Mouse (Mus musculus): ENCODE data around the gene Zfp94. TPM values are rescaled to one million over a fixed set of nuclear protein-coding genes. Genes with fewer than 3 reads are reported as not detected.
A peak's percentile ranks its signal among the peaks of the same experiment; 100 is the strongest.

Zfp94 gene
- polyA plus RNA-seq, 1 experiment from 2014 or later = 12.2 TPM

GRCm38 (mm10) chr7:24338241-24338640 lies 21.8 kb upstream of the Zfp94 start:
- Histone ChIP-seq H3K9ac (no peak overlapping the region), H3K27me3 (peaks cover 19% of the 10 kb centered on the region), H3K27ac (no peak overlapping the region), H3K4me3 (no peak overlapping the region), H3K4me2 (no peak overlapping the region), H3K9me3 (no peaks in the 10 kb centered on the region), H3K36me3 (no peaks in the 10 kb centered on the region), H3K4me1 (no peaks in the 10 kb centered on the region)
- 43% methylated on average over 2 of the region's 2 CpGs for WGBS
- no peak for ATAC-seq (ENCODE audit: insufficient number of reproducible peaks, low FRiP score, low TSS enrichment, low read depth)

- Histone ChIP-seq H3K4me1 (no peaks in the 10 kb centered on the region), H3K36me3 (no peaks in the 10 kb centered on the region), H3K27ac (no peak overlapping the region), H3K27me3 (peaks cover 27% of the 10 kb centered on the region), H3K9ac (no peak overlapping the region), H3K9me3 (no peaks in the 10 kb centered on the region), H3K4me2 (no peak overlapping the region), H3K4me3 (no peak overlapping the region)
- 10% methylated on average over 5 of the region's 5 CpGs for WGBS
- no peak for ATAC-seq (ENCODE audit: insufficient number of reproducible peaks, low FRiP score, low TSS enrichment, low read depth)
Measured at GRCm38 (mm10) chr7:24335699-24336309, 19.3 kb upstream of the Zfp94 start.

GRCm38 (mm10) chr7:24333304-24333986 lies 17.0 kb upstream of the Zfp94 start, which contains the start of gene Tescl:
Gene Tescl (minus strand): TSS chr7:24333936.
- no peak within 1 kb of the TSS for H3K27ac ChIP-seq
- 33% methylated on average over 49 of the region's 49 CpGs for WGBS
- ATAC-seq (ENCODE audit: insufficient number of reproducible peaks, low FRiP score, low TSS enrichment, low read depth) = no peak
- no peaks in the 10 kb centered on the region for H3K36me3 ChIP-seq
- no peaks in the 10 kb centered on the region for H3K4me1 ChIP-seq
- peak within 1 kb of the TSS; percentile 17; the same call in 1 of the 2 replicates for H3K4me2 ChIP-seq
- peaks cover 27% of the 10 kb centered on the region for H3K27me3 ChIP-seq
- no peaks in the 10 kb centered on the region for H3K9me3 ChIP-seq
- H3K9ac ChIP-seq = no peak within 1 kb of the TSS
- H3K4me3 ChIP-seq = 0 out of 2 replicates have a peak within 1 kb of the TSS, but pooled peaks have one; percentile 7

GRCm38 (mm10) chr7:24327281-24327975 lies 11.0 kb upstream of the Zfp94 start:
- 77% methylated on average over 14 of the region's 14 CpGs for WGBS
- H3K36me3 ChIP-seq = no peaks in the 10 kb centered on the region
- H3K27me3 ChIP-seq = no peaks in the 10 kb centered on the region; the same call in 1 of the 2 replicates
- H3K4me3 ChIP-seq = no peak overlapping the region
- no peaks in the 10 kb centered on the region for H3K9me3 ChIP-seq
- H3K27ac ChIP-seq = no peak overlapping the region
- H3K4me1 ChIP-seq = peaks cover 8% of the 10 kb centered on the region; the same call in 1 of the 2 replicates
- no peak for ATAC-seq (ENCODE audit: insufficient number of reproducible peaks, low FRiP score, low TSS enrichment, low read depth)
- H3K9ac ChIP-seq = no peak overlapping the region
- no peak overlapping the region for H3K4me2 ChIP-seq

- H3K4me2 ChIP-seq = peak overlapping the region; percentile 56
- H3K4me1 ChIP-seq = peaks cover 8% of the 10 kb centered on the region; the same call in 1 of the 2 replicates
- 40% methylated on average over 20 of the region's 20 CpGs for WGBS
- H3K27ac ChIP-seq = 0 out of 2 replicates have a peak overlapping the region, but pooled peaks have one; percentile 75
- no peaks in the 10 kb centered on the region for H3K27me3 ChIP-seq
- H3K4me3 ChIP-seq = peak overlapping the region; percentile 35
- no peaks in the 10 kb centered on the region for H3K9me3 ChIP-seq
- no peak overlapping the region for H3K9ac ChIP-seq
- H3K36me3 ChIP-seq = no peaks in the 10 kb centered on the region
- no peak for ATAC-seq (ENCODE audit: insufficient number of reproducible peaks, low FRiP score, low TSS enrichment, low read depth)
Measured at GRCm38 (mm10) chr7:24326273-24327135, 10.0 kb upstream of the Zfp94 start.

- Histone ChIP-seq H3K9ac (peak overlapping the region; percentile 33; the same call in 1 of the 2 replicates), H3K4me2 (peak overlapping the region; percentile 56), H3K27ac (peak overlapping the region; percentile 75), H3K9me3 (no peaks in the 10 kb centered on the region), H3K36me3 (no peaks in the 10 kb centered on the region), H3K27me3 (no peaks in the 10 kb centered on the region), H3K4me3 (peak overlapping the region; percentile 35), H3K4me1 (peaks cover 8% of the 10 kb centered on the region; the same call in 1 of the 2 replicates)
- no peak for ATAC-seq (ENCODE audit: insufficient number of reproducible peaks, low FRiP score, low TSS enrichment, low read depth)
- WGBS = 2% methylated on average over 13 of the region's 13 CpGs
Measured at GRCm38 (mm10) chr7:24325675-24326128, 9.2 kb upstream of the Zfp94 start.

GRCm38 (mm10) chr7:24325197-24325596 lies 8.7 kb upstream of the Zfp94 start:
- Histone ChIP-seq H3K9me3 (no peaks in the 10 kb centered on the region), H3K27ac (0 out of 2 replicates have a peak overlapping the region, but pooled peaks have one; percentile 75), H3K4me2 (peak overlapping the region; percentile 56), H3K36me3 (no peaks in the 10 kb centered on the region), H3K4me3 (no peak overlapping the region), H3K27me3 (no peaks in the 10 kb centered on the region), H3K4me1 (peaks cover 8% of the 10 kb centered on the region; the same call in 1 of the 2 replicates), H3K9ac (no peak overlapping the region)
- no peak for ATAC-seq (ENCODE audit: insufficient number of reproducible peaks, low FRiP score, low TSS enrichment, low read depth)
- 69% methylated on average over 6 of the region's 6 CpGs for WGBS

- H3K27ac ChIP-seq = no peak overlapping the region
- H3K9ac ChIP-seq = no peak overlapping the region
- H3K9me3 ChIP-seq = no peaks in the 10 kb centered on the region
- WGBS = 78% methylated on average over 4 of the region's 4 CpGs
- no peaks in the 10 kb centered on the region for H3K27me3 ChIP-seq
- H3K4me1 ChIP-seq = peaks cover 8% of the 10 kb centered on the region; the same call in 1 of the 2 replicates
- ATAC-seq (ENCODE audit: insufficient number of reproducible peaks, low FRiP score, low TSS enrichment, low read depth) = no peak
- no peaks in the 10 kb centered on the region for H3K36me3 ChIP-seq
- H3K4me3 ChIP-seq = no peak overlapping the region
- no peak overlapping the region for H3K4me2 ChIP-seq
Measured at GRCm38 (mm10) chr7:24322593-24322992, 6.1 kb upstream of the Zfp94 start.

GRCm38 (mm10) chr7:24318942-24319341 lies 2.5 kb upstream of the Zfp94 start:
- ATAC-seq (ENCODE audit: insufficient number of reproducible peaks, low FRiP score, low TSS enrichment, low read depth) = no peak
- Histone ChIP-seq H3K27ac (no peak overlapping the region), H3K4me2 (no peak overlapping the region), H3K27me3 (no peaks in the 10 kb centered on the region), H3K4me1 (peaks cover 7% of the 10 kb centered on the region; the same call in 1 of the 2 replicates), H3K36me3 (no peaks in the 10 kb centered on the region), H3K9ac (no peak overlapping the region), H3K9me3 (no peaks in the 10 kb centered on the region), H3K4me3 (no peak overlapping the region)
- WGBS = 57% methylated on average over 6 of the region's 6 CpGs

GRCm38 (mm10) chr7:24315726-24316566 lies 520 bp downstream of the Zfp94 start:
- ATAC-seq (ENCODE audit: insufficient number of reproducible peaks, low FRiP score, low TSS enrichment, low read depth) = peak; percentile 48; the same call in 1 of the 2 replicates
- Histone ChIP-seq H3K9ac (peak overlapping the region; percentile 55), H3K27me3 (no peaks in the 10 kb centered on the region), H3K4me3 (peak overlapping the region; percentile 61), H3K9me3 (no peaks in the 10 kb centered on the region), H3K4me2 (peak overlapping the region; percentile 80), H3K4me1 (peaks cover 7% of the 10 kb centered on the region; the same call in 1 of the 2 replicates), H3K27ac (peak overlapping the region; percentile 62), H3K36me3 (peaks cover 15% of the 10 kb centered on the region)
- WGBS = 23% methylated on average over 29 of the region's 29 CpGs
